Mouse (Mus musculus) MEL (cell line): ENCODE data around the gene Ywhae.

Source experiments
- CHD2 ChIP-seq: IDR thresholded peaks from 2 replicates; pipeline ENCODE4 v1.6.1; 2011; ENCODE audit warnings: low read length, improper control_type of control experiment
- EP300 ChIP-seq, 2 experiments: IDR thresholded peaks; 2 replicates each; pipeline ENCODE4 v1.6.1; 2011; ENCODE audit warnings: improper control_type of control experiment in 2 of 2, low read length in 2 of 2, low read depth in 1 of 2, mild to moderate bottlenecking in 1 of 2
- POLR2A ChIP-seq, 2 experiments: IDR thresholded peaks; 2 replicates each; pipeline ENCODE4 v1.6.1; 2011 to 2012; ENCODE audit warnings: low read length in 2 of 2, mild to moderate bottlenecking in 2 of 2, control low read depth in 1 of 2, improper control_type of control experiment in 1 of 2, low read depth in 1 of 2, moderate library complexity in 1 of 2; ENCODE audit not compliant: control insufficient read depth in 1 of 2, insufficient read depth in 1 of 2, poor library complexity in 1 of 2
- USF1 ChIP-seq: IDR thresholded peaks from 2 replicates; pipeline ENCODE4 v1.6.1; 2014; ENCODE audit warnings: low read depth, mild to moderate bottlenecking, inconsistent platforms, low read length, improper control_type of control experiment, moderate library complexity

- TF ChIP-seq CHD2 (no peak), USF1 (no peak), POLR2A (IDR thresholded peaks at IDR 0.05; ENCODE audit: control insufficient read depth in 1 of 2, insufficient read depth in 1 of 2, low read depth in 1 of 2, low read length in 2 of 2, poor library complexity in 1 of 2) (no peak), EP300 (IDR thresholded peaks at IDR 0.05; ENCODE audit: low read depth in 1 of 2, low read length in 2 of 2) (no peak)
These were observed 62.6 kb downstream of the Ywhae start for GRCm38 (mm10) chr11:75795321-75795636.
